Mouse (Mus musculus) myocyte (in vitro differentiated cells): Measurements from ENCODE around the gene Cpb2. TPM values are rescaled to one million over a fixed set of nuclear protein-coding genes. Genes with fewer than 3 reads are reported as not detected.

Source experiments
- H3K27me3 ChIP-seq: one replicate; pipeline ENCODE4 v1.6.1; 2011; ENCODE audit not compliant: control insufficient read depth, insufficient read depth, insufficient read length
- H3K36me3 ChIP-seq: one replicate; pipeline ENCODE4 v1.6.1; 2011; ENCODE audit not compliant: control insufficient read depth, insufficient read depth
- H3K4me2 ChIP-seq: one replicate; pipeline ENCODE4 v1.6.1; 2011; ENCODE audit warnings: low read depth, control low read depth
- H3K4me3 ChIP-seq: one replicate; pipeline ENCODE4 v1.5.1; 2011; ENCODE audit warnings: mild to moderate bottlenecking, control low read depth, moderate library complexity
- H3K79me2 ChIP-seq: one replicate; pipeline ENCODE4 v1.6.1; 2011; ENCODE audit not compliant: control insufficient read depth, insufficient read depth
- H3ac ChIP-seq: one replicate; pipeline ENCODE4 v1.6.1; 2011; ENCODE audit not compliant: control insufficient read depth, insufficient read length
- CEBPB ChIP-seq: IDR thresholded peaks from 2 replicates; pipeline ENCODE4 v1.6.1; 2011; ENCODE audit warnings: mild to moderate bottlenecking, moderate library complexity; ENCODE audit not compliant: poor library complexity, insufficient read depth, severe bottlenecking
- E2F4 ChIP-seq: IDR thresholded peaks from one replicate; pipeline ENCODE4 v1.6.1; 2011; ENCODE audit warnings: mild to moderate bottlenecking, control low read depth, moderate library complexity; ENCODE audit not compliant: insufficient read depth
- MAX ChIP-seq: IDR thresholded peaks from one replicate; pipeline ENCODE4 v1.6.1; 2011; ENCODE audit warnings: low read depth, mild to moderate bottlenecking, control low read depth
- MYOD1 ChIP-seq, 3 experiments: IDR thresholded peaks; one replicate each; pipeline ENCODE4 v1.6.1; 2011; ENCODE audit warnings: control low read depth in 2 of 3, low read depth in 2 of 3, mild to moderate bottlenecking in 2 of 3, moderate library complexity in 1 of 3; ENCODE audit not compliant: insufficient read length in 2 of 3, control insufficient read depth in 1 of 3
- MYOG ChIP-seq, 3 experiments: IDR thresholded peaks; one replicate each; pipeline ENCODE4 v1.6.1; 2011; ENCODE audit warnings: control low read depth in 2 of 3, low read depth in 2 of 3, mild to moderate bottlenecking in 2 of 3; ENCODE audit not compliant: insufficient read length in 2 of 3, control insufficient read depth in 1 of 3, insufficient read depth in 1 of 3
- POLR2A ChIP-seq: IDR thresholded peaks from one replicate; pipeline ENCODE4 v1.6.1; 2011; ENCODE audit warnings: low read depth, mild to moderate bottlenecking, control low read depth, moderate library complexity; ENCODE audit not compliant: insufficient read length
- POLR2AphosphoS2 ChIP-seq: IDR thresholded peaks from one replicate; pipeline ENCODE4 v1.6.1; 2011; ENCODE audit warnings: low read depth, control low read depth; ENCODE audit not compliant: insufficient read length
- REST ChIP-seq: IDR thresholded peaks from one replicate; pipeline ENCODE4 v1.6.1; 2011; ENCODE audit warnings: mild to moderate bottlenecking, control low read depth, moderate library complexity; ENCODE audit not compliant: insufficient read depth, insufficient read length
- SRF ChIP-seq: IDR thresholded peaks from one replicate; pipeline ENCODE4 v1.6.1; 2011; ENCODE audit warnings: low read depth; ENCODE audit not compliant: control insufficient read depth, insufficient read length
- TCF12 ChIP-seq: IDR thresholded peaks from one replicate; pipeline ENCODE4 v1.6.1; 2011; ENCODE audit warnings: mild to moderate bottlenecking, control low read depth; ENCODE audit not compliant: poor library complexity, insufficient read depth, severe bottlenecking
- TCF3 ChIP-seq: IDR thresholded peaks from one replicate; pipeline ENCODE4 v1.6.1; 2011; ENCODE audit warnings: low read depth, control low read depth; ENCODE audit not compliant: insufficient read length
- USF1 ChIP-seq: IDR thresholded peaks from one replicate; pipeline ENCODE4 v1.6.1; 2011; ENCODE audit warnings: low read depth, mild to moderate bottlenecking, control low read depth, moderate library complexity
- polyA plus RNA-seq: library from polyadenylated mRNA; unstranded; fragments of >200 nt; fragmentation: generic; extraction: Trizol; gene quantifications from one replicate; pipeline ENCODE4 v1.2.1, GENCODE M21; 2012; ENCODE audit warnings: missing spikeins

Cpb2 gene
- polyA plus RNA-seq, 1 experiment = not detected

DNA sequence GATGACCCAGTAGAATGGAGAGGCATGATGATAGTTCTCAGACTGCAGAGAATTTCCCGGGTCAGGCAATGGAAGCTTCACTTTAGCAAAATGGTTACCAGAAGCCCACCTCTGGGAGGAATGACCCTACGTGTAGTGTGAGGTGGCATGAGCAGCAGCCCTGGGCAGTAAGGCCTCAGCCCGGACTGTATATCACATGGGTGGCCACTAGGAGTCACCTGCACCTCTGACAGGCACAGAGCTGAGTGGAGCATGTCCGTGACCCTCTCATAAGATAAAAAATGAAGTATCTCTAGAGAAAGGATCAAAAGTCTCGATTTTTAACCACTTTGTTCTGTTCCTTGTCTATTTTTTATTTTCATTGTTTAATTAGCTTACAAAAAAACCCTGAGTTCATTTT, 14.4 kb downstream of the Cpb2 start:
- Histone ChIP-seq H3K4me3 (no peak overlapping the region), H3ac (no peak overlapping the region), H3K36me3 (no peaks in the 10 kb centered on the region), H3K4me2 (no peak overlapping the region), H3K27me3 (peaks cover 12% of the 10 kb centered on the region), H3K79me2 (no peaks in the 10 kb centered on the region)
- TF ChIP-seq MAX (no peak), SRF (no peak), MYOG (IDR thresholded peaks at IDR 0.05; ENCODE audit: control insufficient read depth in 1 of 3, insufficient read depth in 1 of 3, insufficient read length in 2 of 3, low read depth in 2 of 3) (no peak), POLR2AphosphoS2 (no peak), TCF3 (no peak), E2F4 (no peak), POLR2A (no peak)

DNA sequence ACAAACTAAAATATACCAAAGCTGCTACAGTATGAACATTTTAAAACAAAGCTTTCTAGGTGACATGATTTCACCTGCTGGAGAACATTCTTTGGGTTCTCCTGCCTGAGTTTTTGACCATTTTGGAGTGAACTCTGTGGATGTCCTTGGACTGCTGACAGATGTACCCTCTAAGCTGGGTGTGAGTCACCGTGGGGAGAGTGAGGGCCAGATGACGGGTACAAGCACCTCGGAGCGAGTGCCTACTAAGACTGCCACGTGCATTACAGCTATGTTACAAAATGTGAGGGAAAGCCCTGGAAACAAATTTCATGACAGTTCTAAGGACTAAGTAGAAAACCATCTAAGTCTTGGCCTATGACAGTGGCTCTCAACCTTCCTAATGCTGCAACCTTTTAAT, 27.4 kb downstream of the Cpb2 start:
- Histone ChIP-seq H3K4me3 (no peak overlapping the region), H3K79me2 (no peaks in the 10 kb centered on the region), H3K36me3 (no peaks in the 10 kb centered on the region), H3K27me3 (peaks cover 31% of the 10 kb centered on the region), H3K4me2 (no peak overlapping the region), H3ac (no peak overlapping the region)
- TF ChIP-seq TCF12 = no peak

DNA sequence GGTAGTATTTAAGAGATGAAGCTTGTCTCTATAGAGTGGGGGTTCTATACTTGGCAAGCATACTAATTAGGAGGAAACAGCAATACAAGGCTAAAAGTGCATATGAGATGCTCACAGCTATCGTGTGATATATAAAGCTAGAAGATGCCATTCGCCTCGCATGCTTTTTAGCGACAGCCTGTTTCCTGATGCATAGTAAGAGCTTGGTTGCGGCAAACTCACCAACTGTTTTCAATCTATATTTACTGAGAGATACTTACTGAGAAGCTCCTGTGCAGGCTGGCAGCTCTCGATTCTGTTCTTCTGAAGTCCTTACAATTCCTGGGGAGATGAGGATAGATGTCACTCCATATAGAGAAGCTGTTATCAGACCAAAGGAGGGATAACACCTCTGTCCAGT, 37.6 kb downstream of the Cpb2 start:
- no peak overlapping the region for H3K4me3 ChIP-seq
- no peak for TF ChIP-seq SRF
- no peak for TF ChIP-seq CEBPB
- TF ChIP-seq MAX = no peak
- no peak for TF ChIP-seq TCF12
- TF ChIP-seq MYOG (IDR thresholded peaks at IDR 0.05; ENCODE audit: control insufficient read depth in 1 of 3, insufficient read depth in 1 of 3, insufficient read length in 2 of 3, low read depth in 2 of 3) = no peak
- TF ChIP-seq POLR2A = no peak
- no peak for TF ChIP-seq USF1
- TF ChIP-seq TCF3 = no peak
- no peak for TF ChIP-seq E2F4
- no peak for TF ChIP-seq POLR2AphosphoS2
- TF ChIP-seq REST = no peak
- no peak for TF ChIP-seq MYOD1 (IDR thresholded peaks at IDR 0.05; ENCODE audit: control insufficient read depth in 1 of 3, insufficient read length in 2 of 3, low read depth in 2 of 3)
- no peaks in the 10 kb centered on the region for H3K36me3 ChIP-seq
- H3K27me3 ChIP-seq = peaks cover 36% of the 10 kb centered on the region
- H3K79me2 ChIP-seq = peaks cover 4% of the 10 kb centered on the region
- no peak overlapping the region for H3K4me2 ChIP-seq
- no peak overlapping the region for H3ac ChIP-seq

DNA sequence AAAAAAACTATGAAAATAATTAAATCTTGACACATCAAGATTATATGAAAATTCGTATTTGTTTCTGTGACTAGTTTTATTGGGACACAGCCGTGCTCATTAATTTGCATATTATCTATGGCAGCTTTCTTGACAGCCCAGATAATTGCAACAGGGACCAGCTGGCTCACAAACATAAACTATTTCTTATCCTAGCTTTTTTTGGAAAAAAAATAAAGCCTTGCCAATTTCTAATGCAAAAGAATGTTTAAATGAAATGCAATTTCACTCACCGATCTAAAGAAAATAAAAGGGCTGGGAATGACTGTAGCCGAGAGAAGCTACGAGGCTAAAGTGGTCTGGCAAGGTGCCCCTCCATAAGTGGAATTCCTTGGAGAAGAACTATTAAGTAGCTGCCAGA, 38.3 kb downstream of the Cpb2 start:
- no peaks in the 10 kb centered on the region for H3K36me3 ChIP-seq
- peaks cover 11% of the 10 kb centered on the region for H3K79me2 ChIP-seq
- TF ChIP-seq POLR2AphosphoS2 (no peak), SRF (no peak), E2F4 (no peak), REST (no peak), MAX (no peak), CEBPB (no peak), MYOG (IDR thresholded peaks at IDR 0.05; ENCODE audit: control insufficient read depth in 1 of 3, insufficient read depth in 1 of 3, insufficient read length in 2 of 3, low read depth in 2 of 3) (no peak), TCF12 (no peak)
- peaks cover 29% of the 10 kb centered on the region for H3K27me3 ChIP-seq
- no peak overlapping the region for H3K4me3 ChIP-seq
- no peak overlapping the region for H3K4me2 ChIP-seq
- no peak overlapping the region for H3ac ChIP-seq

DNA sequence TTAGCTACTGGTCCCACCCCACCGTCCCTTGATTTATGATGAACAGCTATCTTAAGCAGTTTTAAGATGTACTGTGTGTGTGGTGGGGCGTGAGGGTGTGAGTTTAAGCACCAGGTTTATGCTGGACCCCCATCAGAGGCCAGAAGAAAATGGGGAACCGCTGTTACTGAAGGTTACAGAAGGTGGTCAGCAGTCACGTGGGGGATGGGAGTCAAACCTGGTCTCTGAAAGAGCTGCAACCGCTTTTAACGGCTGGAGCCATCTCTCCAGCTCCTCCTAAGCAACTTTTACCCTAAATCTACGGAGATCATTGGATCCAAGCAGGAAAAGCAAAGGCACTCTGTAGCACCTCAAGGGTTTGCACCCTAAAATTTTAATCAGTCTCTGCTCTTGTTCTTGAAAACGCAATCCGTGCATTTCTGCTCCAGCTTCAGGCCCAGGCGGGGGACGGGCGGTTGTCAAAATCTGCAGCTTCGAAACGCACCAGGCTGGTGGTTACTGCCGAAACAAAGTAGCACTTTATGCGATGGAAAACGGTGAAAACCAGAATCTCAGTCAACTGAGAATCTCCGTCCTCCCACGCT, 41.6 kb downstream of the Cpb2 start:
- no peaks in the 10 kb centered on the region for H3K36me3 ChIP-seq
- H3K79me2 ChIP-seq = peaks cover 42% of the 10 kb centered on the region
- peaks cover 9% of the 10 kb centered on the region for H3K27me3 ChIP-seq

More for the DNA sequence above, 41.6 kb downstream of the Cpb2 start:
- peak overlapping the region; percentile 99 for H3K4me2 ChIP-seq
- peak overlapping the region; percentile 96 for H3K4me3 ChIP-seq
- H3ac ChIP-seq = peak overlapping the region; percentile 19
- TF ChIP-seq USF1 (peak; percentile 35), MAX (no peak)
